Mouse (Mus musculus) lung, embryonic 14.5 days (tissue): ENCODE results near the gene Akr1cl. TPM values are rescaled to one million over a fixed set of nuclear protein-coding genes. Genes with fewer than 3 reads are reported as not detected.
A peak's percentile ranks its signal among the peaks of the same experiment; 100 is the strongest.
"Not testable (repeated sequence)": the region's sequence is repeated elsewhere in the genome, so short reads cannot be mapped to it uniquely, and the experiment has no call there.

Experiments
- ATAC-seq: fragments of 200-750 bp; cut with Nextera tagmentation; 2 replicates; pipeline ENCODE4 v1.8.0; 2017; ENCODE audit warnings: mild to moderate bottlenecking, moderate TSS enrichment, moderate library complexity; ENCODE audit not compliant: insufficient read depth
- DNase-seq: peaks from one replicate; pipeline ENCODE4 v3.0.0-alpha.2; 2015
- H3K27ac ChIP-seq: fragments of 300-500 bp; sonication (generic); 2 replicates; pipeline ENCODE4 v1.5.1; 2014; ENCODE audit warnings: low read depth, mild to moderate bottlenecking, moderate library complexity
- H3K27me3 ChIP-seq: fragments of 300-500 bp; sonication (generic); 2 replicates; pipeline ENCODE4 v1.6.1; 2014; ENCODE audit warnings: low read length, control low read depth; ENCODE audit not compliant: insufficient read depth
- H3K36me3 ChIP-seq: fragments of 300-500 bp; sonication (generic); 2 replicates; pipeline ENCODE4 v1.6.1; 2014; ENCODE audit warnings: control low read depth; ENCODE audit not compliant: insufficient read depth
- H3K4me1 ChIP-seq: fragments of 300-500 bp; sonication (generic); 2 replicates; pipeline ENCODE4 v1.6.1; 2014; ENCODE audit warnings: antibody characterized with exemption, control low read depth; ENCODE audit not compliant: insufficient read depth
- H3K4me2 ChIP-seq: fragments of 300-500 bp; sonication (generic); 2 replicates; pipeline ENCODE4 v1.6.1; 2014; ENCODE audit warnings: mild to moderate bottlenecking
- H3K4me3 ChIP-seq: fragments of 300-500 bp; sonication (generic); 2 replicates; pipeline ENCODE4 v1.5.1; 2014; ENCODE audit warnings: low read depth, low read length
- H3K9ac ChIP-seq: fragments of 300-500 bp; sonication (generic); 2 replicates; pipeline ENCODE4 v1.6.1; 2014
- H3K9me3 ChIP-seq: fragments of 300-500 bp; sonication (generic); 2 replicates; pipeline ENCODE4 v1.6.1; 2016; ENCODE audit warnings: low read depth, low read length, control low read depth
- CTCF ChIP-seq: IDR thresholded peaks from 2 replicates; pipeline ENCODE4 v1.5.1; 2016; ENCODE audit warnings: antibody characterized with exemption, low read depth
- WGBS: fragments of 180-500 bp; shearing (Covaris S2); extraction: QIAGEN DNeasy Blood & Tissue Kit; methylation state at CpG from one replicate; pipeline ENCODE4 v1.1.7; 2014; 5-methylcytosine and 5-hydroxymethylcytosine counted together
- polyA plus RNA-seq: library from polyadenylated mRNA; unstranded; fragments of >200 nt; fragmentation: Nextera tagmentation; extraction: Ambion mirVana; gene quantifications from 2 replicates; pipeline ENCODE4 v1.2.1, GENCODE M21; 2014

Gene Akr1cl
- polyA plus RNA-seq, 1 experiment from 2014 or later, result 0.17 TPM

GRCm38 (mm10) chr1:65051696-65052095 lies 19.1 kb upstream of the Akr1cl start:
- DNase-seq (no peak), ATAC-seq (no peak)
- Histone ChIP-seq H3K36me3 (no peaks in the 10 kb centered on the region), H3K9ac (no peak overlapping the region), H3K27me3 (no peaks in the 10 kb centered on the region), H3K4me2 (no peak overlapping the region), H3K27ac (no peak overlapping the region), H3K4me1 (no peaks in the 10 kb centered on the region), H3K9me3 (no peaks in the 10 kb centered on the region), H3K4me3 (no peak overlapping the region)
- WGBS, result 60% methylated on average over 7 of the region's 7 CpGs
- TF ChIP-seq CTCF, result no peak

- H3K36me3 ChIP-seq, H3K27ac ChIP-seq, H3K27me3 ChIP-seq, ATAC-seq, H3K9ac ChIP-seq, DNase-seq, H3K9me3 ChIP-seq, H3K4me3 ChIP-seq, H3K4me1 ChIP-seq, H3K4me2 ChIP-seq: not testable (repeated sequence)
- 57% methylated on average over 10 of the region's 12 CpGs for WGBS
Observed at GRCm38 (mm10) chr1:65050952-65051351, 18.4 kb upstream of the Akr1cl start, which contains the start of gene Cryge. Cryge (minus strand) TSS chr1:65051149.

- Histone ChIP-seq H3K27ac (no peak overlapping the region), H3K4me2 (no peak overlapping the region), H3K4me3 (no peak overlapping the region), H3K36me3 (no peaks in the 10 kb centered on the region), H3K9me3 (no peaks in the 10 kb centered on the region), H3K4me1 (no peaks in the 10 kb centered on the region), H3K27me3 (no peaks in the 10 kb centered on the region), H3K9ac (no peak overlapping the region)
- TF ChIP-seq CTCF, result no peak
- no peak for ATAC-seq
- DNase-seq, result no peak
- 54% methylated on average over 12 of the region's 12 CpGs for WGBS
Observed at GRCm38 (mm10) chr1:65048781-65049180, 16.2 kb upstream of the Akr1cl start.

GRCm38 (mm10) chr1:65046401-65047109 lies 14.0 kb upstream of the Akr1cl start:
- Histone ChIP-seq H3K9me3 (no peaks in the 10 kb centered on the region), H3K4me2 (no peak overlapping the region), H3K4me3 (no peak overlapping the region), H3K27me3 (no peaks in the 10 kb centered on the region), H3K36me3 (no peaks in the 10 kb centered on the region), H3K9ac (no peak overlapping the region), H3K27ac (no peak overlapping the region), H3K4me1 (no peaks in the 10 kb centered on the region)
- peak; percentile 70 for DNase-seq
- 36% methylated on average over 8 of the region's 8 CpGs for WGBS
- ATAC-seq, result no peak
- peak; percentile 71 for TF ChIP-seq CTCF

GRCm38 (mm10) chr1:65043433-65043832 lies 10.9 kb upstream of the Akr1cl start:
- H3K4me3 ChIP-seq, result no peak overlapping the region
- no peak for ATAC-seq
- H3K27me3 ChIP-seq, result no peaks in the 10 kb centered on the region
- H3K27ac ChIP-seq, result no peak overlapping the region
- H3K4me1 ChIP-seq, result no peaks in the 10 kb centered on the region
- DNase-seq, result no peak
- no peak overlapping the region for H3K4me2 ChIP-seq
- no peak overlapping the region for H3K9ac ChIP-seq
- no peaks in the 10 kb centered on the region for H3K36me3 ChIP-seq
- no peak for TF ChIP-seq CTCF
- no peaks in the 10 kb centered on the region for H3K9me3 ChIP-seq
- 83% methylated on average over 2 of the region's 2 CpGs for WGBS

- Histone ChIP-seq H3K36me3 (no peaks in the 10 kb centered on the region), H3K4me3 (no peak overlapping the region), H3K27me3 (no peaks in the 10 kb centered on the region), H3K4me1 (no peaks in the 10 kb centered on the region), H3K9me3 (no peaks in the 10 kb centered on the region), H3K4me2 (no peak overlapping the region), H3K27ac (no peak overlapping the region), H3K9ac (no peak overlapping the region)
- ATAC-seq, result no peak
- TF ChIP-seq CTCF, result no peak
- 90% methylated on average over 3 of the region's 3 CpGs for WGBS
- DNase-seq, result no peak
Observed at GRCm38 (mm10) chr1:65041837-65042236, 9.3 kb upstream of the Akr1cl start.

- Histone ChIP-seq H3K27ac (no peak overlapping the region), H3K36me3 (no peaks in the 10 kb centered on the region), H3K9ac (no peak overlapping the region), H3K4me3 (no peak overlapping the region), H3K27me3 (no peaks in the 10 kb centered on the region), H3K4me2 (no peak overlapping the region), H3K9me3 (no peaks in the 10 kb centered on the region), H3K4me1 (no peaks in the 10 kb centered on the region)
- no peak for TF ChIP-seq CTCF
- ATAC-seq (no peak), DNase-seq (no peak)
- 63% methylated on average over 6 of the region's 6 CpGs for WGBS
Observed at GRCm38 (mm10) chr1:65040806-65041205, 8.2 kb upstream of the Akr1cl start.
